Mouse (Mus musculus): ENCODE results near the gene Src. TPM values are rescaled to one million over a fixed set of nuclear protein-coding genes. Genes with fewer than 3 reads are reported as not detected.

Src gene
- polyA plus RNA-seq, 1 experiment from 2014 or later: 7.6 TPM

GRCm38 (mm10) chr2:157510031-157510430 is 91.8 kb downstream of the Src start:
- Histone ChIP-seq H3K4me2 (no peak overlapping the region), H3K4me1 (peaks cover 14% of the 10 kb centered on the region), H3K27ac (replicated peaks) (no peak overlapping the region), H3K27me3 (replicated peaks) (peaks cover 48% of the 10 kb centered on the region), H3K9ac (no peak overlapping the region), H3K4me3 (no peak overlapping the region), H3K9me3 (no peaks in the 10 kb centered on the region), H3K36me3 (no peaks in the 10 kb centered on the region)
- 72% methylated on average over 4 of the region's 4 CpGs for whole genome bisulfite sequencing
- no peak for ATAC-seq (ENCODE audit: extremely low read depth, insufficient number of reproducible peaks, low FRiP score, low TSS enrichment)

- Histone ChIP-seq H3K4me2 (no peak overlapping the region), H3K9me3 (no peaks in the 10 kb centered on the region), H3K36me3 (no peaks in the 10 kb centered on the region), H3K4me3 (no peak overlapping the region), H3K27me3 (replicated peaks) (peaks cover 20% of the 10 kb centered on the region), H3K27ac (replicated peaks) (no peak overlapping the region), H3K9ac (no peak overlapping the region), H3K4me1 (peaks cover 11% of the 10 kb centered on the region; the same call in 1 of the 2 replicates)
- 75% methylated on average over 9 of the region's 9 CpGs for WGBS
- no peak for ATAC-seq (ENCODE audit: extremely low read depth, insufficient number of reproducible peaks, low FRiP score, low TSS enrichment)
Measured at GRCm38 (mm10) chr2:157512859-157513258, 94.6 kb downstream of the Src start.

GRCm38 (mm10) chr2:157513737-157514208 is 95.5 kb downstream of the Src start:
- no peak for ATAC-seq (ENCODE audit: extremely low read depth, insufficient number of reproducible peaks, low FRiP score, low TSS enrichment)
- Histone ChIP-seq H3K4me1 (peaks cover 11% of the 10 kb centered on the region; the same call in 1 of the 2 replicates), H3K4me2 (no peak overlapping the region), H3K9me3 (no peaks in the 10 kb centered on the region), H3K27ac (replicated peaks) (no peak overlapping the region), H3K27me3 (replicated peaks) (peaks cover 14% of the 10 kb centered on the region; the same call in 1 of the 2 replicates), H3K9ac (no peak overlapping the region), H3K36me3 (no peaks in the 10 kb centered on the region), H3K4me3 (no peak overlapping the region)
- 36% methylated on average over 9 of the region's 9 CpGs for WGBS

- no peak for ATAC-seq (ENCODE audit: extremely low read depth, insufficient number of reproducible peaks, low FRiP score, low TSS enrichment)
- Histone ChIP-seq H3K36me3 (no peaks in the 10 kb centered on the region), H3K9me3 (no peaks in the 10 kb centered on the region), H3K4me2 (no peak overlapping the region), H3K9ac (no peak overlapping the region), H3K27me3 (replicated peaks) (peaks cover 15% of the 10 kb centered on the region; the same call in 1 of the 2 replicates), H3K4me3 (no peak overlapping the region), H3K27ac (replicated peaks) (no peak overlapping the region), H3K4me1 (peaks cover 11% of the 10 kb centered on the region; the same call in 1 of the 2 replicates)
- WGBS: 14% methylated on average over 4 of the region's 4 CpGs
Measured at GRCm38 (mm10) chr2:157514353-157514752, 96.1 kb downstream of the Src start.

GRCm38 (mm10) chr2:157517526-157517925 is 99.3 kb downstream of the Src start:
- no peak overlapping the region for H3K9ac ChIP-seq
- H3K36me3 ChIP-seq: no peaks in the 10 kb centered on the region
- WGBS: 55% methylated on average over 6 of the region's 6 CpGs
- H3K4me2 ChIP-seq: no peak overlapping the region
- no peak for ATAC-seq (ENCODE audit: extremely low read depth, insufficient number of reproducible peaks, low FRiP score, low TSS enrichment)
- H3K27me3 ChIP-seq (replicated peaks): peaks cover 21% of the 10 kb centered on the region; the same call in 1 of the 2 replicates
- H3K27ac ChIP-seq (replicated peaks): no peak overlapping the region
- no peak overlapping the region for H3K4me3 ChIP-seq
- H3K4me1 ChIP-seq: peaks cover 11% of the 10 kb centered on the region; the same call in 1 of the 2 replicates
- no peaks in the 10 kb centered on the region for H3K9me3 ChIP-seq

- H3K9me3 ChIP-seq: no peaks in the 10 kb centered on the region
- WGBS: 60% methylated on average over 7 of the region's 7 CpGs
- H3K4me2 ChIP-seq: no peak overlapping the region
- peaks cover 16% of the 10 kb centered on the region; the same call in 1 of the 2 replicates for H3K27me3 ChIP-seq (replicated peaks)
- no peak overlapping the region for H3K9ac ChIP-seq
- no peak for ATAC-seq (ENCODE audit: extremely low read depth, insufficient number of reproducible peaks, low FRiP score, low TSS enrichment)
- H3K27ac ChIP-seq (replicated peaks): no peak overlapping the region
- H3K36me3 ChIP-seq: no peaks in the 10 kb centered on the region
- H3K4me1 ChIP-seq: peaks cover 11% of the 10 kb centered on the region; the same call in 1 of the 2 replicates
- no peak overlapping the region for H3K4me3 ChIP-seq
Measured at GRCm38 (mm10) chr2:157518451-157518850, 100.2 kb downstream of the Src start.

- Histone ChIP-seq H3K27me3 (replicated peaks) (0 out of 2 replicates have a peak, but pooled peaks cover 8% of the 10 kb centered on the region), H3K4me1 (peaks cover 2% of the 10 kb centered on the region; the same call in 1 of the 2 replicates), H3K9me3 (no peaks in the 10 kb centered on the region), H3K4me3 (no peak overlapping the region), H3K36me3 (no peaks in the 10 kb centered on the region), H3K27ac (replicated peaks) (no peak overlapping the region), H3K4me2 (no peak overlapping the region), H3K9ac (no peak overlapping the region)
- no peak for ATAC-seq (ENCODE audit: extremely low read depth, insufficient number of reproducible peaks, low FRiP score, low TSS enrichment)
- 61% methylated on average over 6 of the region's 6 CpGs for WGBS
Measured at GRCm38 (mm10) chr2:157519452-157519851, 101.2 kb downstream of the Src start.

- H3K9ac ChIP-seq: no peak overlapping the region
- no peak for ATAC-seq (ENCODE audit: extremely low read depth, insufficient number of reproducible peaks, low FRiP score, low TSS enrichment)
- no peak overlapping the region for H3K27ac ChIP-seq (replicated peaks)
- WGBS: 44% methylated on average over 5 of the region's 5 CpGs
- H3K36me3 ChIP-seq: no peaks in the 10 kb centered on the region
- H3K4me2 ChIP-seq: no peak overlapping the region
- H3K9me3 ChIP-seq: no peaks in the 10 kb centered on the region
- no peaks in the 10 kb centered on the region for H3K4me1 ChIP-seq
- peaks cover 10% of the 10 kb centered on the region; the same call in 1 of the 2 replicates for H3K27me3 ChIP-seq (replicated peaks)
- H3K4me3 ChIP-seq: no peak overlapping the region
Measured at GRCm38 (mm10) chr2:157520496-157520895, 102.3 kb downstream of the Src start.

Other genes with a start within 250 kb of the Src start
- 16.4 and 17.0 TPM in 2 replicates for gene Rbl1, start 213.9 kb upstream of the Src start, polyA plus RNA-seq (2015; fragmentation: Nextera tagmentation; extraction: Ambion mirVana)
- 192 and 198 TPM in 2 replicates for gene Rpn2, start 139.4 kb upstream of the Src start, polyA plus RNA-seq (2015; fragmentation: Nextera tagmentation; extraction: Ambion mirVana)
- gene Mroh8, start 138.9 kb upstream of the Src start, polyA plus RNA-seq (2015; fragmentation: Nextera tagmentation; extraction: Ambion mirVana): 0.29 and 0.32 TPM in 2 replicates
- gene Ghrh, start 70.9 kb upstream of the Src start, polyA plus RNA-seq (2015; fragmentation: Nextera tagmentation; extraction: Ambion mirVana): not detected in 2 replicates
- 64.1 and 65.4 TPM in 2 replicates for gene Manbal, start 50.9 kb upstream of the Src start, polyA plus RNA-seq (2015; fragmentation: Nextera tagmentation; extraction: Ambion mirVana)
- 120 and 135 TPM in 2 replicates for gene Nnat, start 141.6 kb downstream of the Src start, polyA plus RNA-seq (2015; fragmentation: Nextera tagmentation; extraction: Ambion mirVana)
- gene Blcap, start 152.8 kb downstream of the Src start, polyA plus RNA-seq (2015; fragmentation: Nextera tagmentation; extraction: Ambion mirVana): 29.4 and 33.5 TPM in 2 replicates

Data from heart, embryonic 13.5 days (tissue).